Mouse (Mus musculus): Measurements from ENCODE around the gene Slc34a3. TPM values are rescaled to one million over a fixed set of nuclear protein-coding genes. Genes with fewer than 3 reads are reported as not detected.
A peak's percentile ranks its signal among the peaks of the same experiment; 100 is the strongest.

The Slc34a3 gene
- polyA plus RNA-seq, 1 experiment, result not detected

- TF ChIP-seq CTCF (IDR thresholded peaks at IDR 0.05; ENCODE audit: borderline replicate concordance, extremely low read depth, insufficient read depth, insufficient read length), result peak; percentile 14; the same call in 1 of the 2 replicates
- peak; percentile 96 for TF ChIP-seq POLR2A (IDR thresholded peaks at IDR 0.05; ENCODE audit: borderline replicate concordance, extremely low read depth, insufficient read depth, insufficient read length, poor library complexity, severe bottlenecking)
- DNase-seq (ENCODE audit: low read depth), result no peak
These were observed 9.7 kb downstream of the Slc34a3 start, which contains the start of gene Tubb4b for GRCm38 (mm10) chr2:25224492-25224765. Tubb4b (minus strand) TSS chr2:25224702.

DNA sequence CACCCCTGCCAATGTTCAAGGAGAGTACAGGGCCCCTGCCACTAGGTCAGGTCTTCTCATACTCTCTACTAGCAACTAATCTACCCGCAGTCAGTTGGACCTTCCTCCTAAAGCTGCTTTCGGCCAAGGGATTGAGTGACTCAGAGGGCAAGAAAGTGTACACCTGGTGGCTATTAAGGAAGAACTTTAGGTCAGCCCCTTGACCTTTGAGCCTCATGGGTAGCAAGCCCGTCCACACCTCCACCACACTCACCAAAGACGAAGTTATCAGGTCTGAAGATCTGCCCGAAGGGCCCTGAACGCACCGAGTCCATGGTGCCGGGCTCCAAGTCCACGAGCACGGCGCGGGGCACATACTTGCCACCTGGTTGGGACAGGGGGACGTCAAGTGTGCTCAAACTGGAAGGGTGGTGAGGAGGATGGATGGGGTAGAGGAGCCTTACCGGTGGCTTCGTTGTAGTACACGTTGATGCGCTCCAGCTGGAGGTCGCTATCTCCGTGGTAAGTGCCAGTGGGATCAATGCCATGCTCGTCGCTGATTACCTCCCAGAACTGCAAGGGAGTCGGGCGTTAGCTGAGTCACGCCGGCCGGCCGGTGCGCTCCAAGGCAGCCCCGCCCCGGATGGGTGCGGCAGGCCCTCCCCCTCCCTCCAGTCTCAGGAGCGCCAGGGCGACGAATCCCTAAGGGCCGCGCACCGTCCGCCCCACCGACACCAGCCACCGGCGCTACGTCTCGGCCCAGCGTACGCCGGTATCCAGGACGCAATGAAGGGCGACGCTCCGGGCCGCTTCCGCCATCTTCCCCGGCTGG, 10.3 kb downstream of the Slc34a3 start:
- no peak for TF ChIP-seq POLR2A (IDR thresholded peaks at IDR 0.05; ENCODE audit: borderline replicate concordance, extremely low read depth, insufficient read depth, insufficient read length, poor library complexity, severe bottlenecking)
- no peak for TF ChIP-seq CTCF (IDR thresholded peaks at IDR 0.05; ENCODE audit: borderline replicate concordance, extremely low read depth, insufficient read depth, insufficient read length)
- no peak for DNase-seq (ENCODE audit: low read depth)

GRCm38 (mm10) chr2:25221331-25221772, 12.8 kb downstream of the Slc34a3 start:
- DNase-seq (ENCODE audit: low read depth), result no peak
- no peak for TF ChIP-seq CTCF (IDR thresholded peaks at IDR 0.05; ENCODE audit: borderline replicate concordance, extremely low read depth, insufficient read depth, insufficient read length)
- TF ChIP-seq POLR2A (IDR thresholded peaks at IDR 0.05; ENCODE audit: borderline replicate concordance, extremely low read depth, insufficient read depth, insufficient read length, poor library complexity, severe bottlenecking), result no peak

DNA sequence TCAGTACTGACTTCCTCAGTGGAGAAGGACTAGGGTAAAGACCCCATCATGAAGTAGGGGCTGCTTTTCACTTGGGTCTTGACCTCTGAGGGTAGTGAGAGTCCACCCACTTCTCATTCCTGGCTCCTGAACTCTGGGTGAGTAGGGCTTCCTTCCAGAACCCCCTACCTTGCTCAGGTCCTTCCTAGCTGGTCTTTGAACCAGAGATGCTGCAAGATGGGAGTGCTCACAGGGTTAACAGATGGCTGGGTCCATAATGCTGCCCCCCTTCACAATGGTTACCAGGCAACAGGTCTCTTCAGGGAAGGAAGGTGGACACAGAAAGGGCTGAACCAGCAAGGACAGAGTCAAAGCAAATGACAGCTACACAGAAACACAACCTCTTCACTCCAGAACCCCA, 15.7 kb downstream of the Slc34a3 start, which contains the start of gene Fam166a:
Gene Fam166a, plus strand, starts transcription at position 301 of the 400 bp plus-strand sequence.
- no peak for DNase-seq (ENCODE audit: low read depth)
- TF ChIP-seq POLR2A (IDR thresholded peaks at IDR 0.05; ENCODE audit: borderline replicate concordance, extremely low read depth, insufficient read depth, insufficient read length, poor library complexity, severe bottlenecking) (no peak), CTCF (IDR thresholded peaks at IDR 0.05; ENCODE audit: borderline replicate concordance, extremely low read depth, insufficient read depth, insufficient read length) (no peak)

DNA sequence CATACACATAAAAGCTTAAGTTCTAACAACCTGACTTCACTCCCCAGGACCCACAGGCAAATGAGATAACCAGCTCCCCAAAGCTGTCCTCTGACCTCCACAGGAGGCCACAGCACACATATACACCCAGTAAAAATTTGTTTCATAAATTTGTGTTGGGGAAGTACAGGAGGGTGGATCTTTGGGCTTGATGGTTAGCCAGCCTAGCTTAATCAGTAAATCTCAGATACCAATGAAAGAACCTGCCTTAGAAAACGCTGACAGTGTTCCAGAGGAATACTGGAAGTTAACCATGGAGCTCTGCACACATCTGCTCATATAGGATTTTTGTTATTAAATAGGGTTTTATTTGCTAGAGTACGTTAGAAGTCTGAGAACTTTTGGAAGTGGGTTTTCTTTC, 16.5 kb downstream of the Slc34a3 start:
- DNase-seq (ENCODE audit: low read depth), result no peak
- TF ChIP-seq CTCF (IDR thresholded peaks at IDR 0.05; ENCODE audit: borderline replicate concordance, extremely low read depth, insufficient read depth, insufficient read length), result no peak
- no peak for TF ChIP-seq POLR2A (IDR thresholded peaks at IDR 0.05; ENCODE audit: borderline replicate concordance, extremely low read depth, insufficient read depth, insufficient read length, poor library complexity, severe bottlenecking)

- DNase-seq (ENCODE audit: low read depth), result no peak
- TF ChIP-seq POLR2A (IDR thresholded peaks at IDR 0.05; ENCODE audit: borderline replicate concordance, extremely low read depth, insufficient read depth, insufficient read length, poor library complexity, severe bottlenecking) (no peak), CTCF (IDR thresholded peaks at IDR 0.05; ENCODE audit: borderline replicate concordance, extremely low read depth, insufficient read depth, insufficient read length) (no peak)
These were observed 19.7 kb downstream of the Slc34a3 start, which contains the start of gene Stpg3 for GRCm38 (mm10) chr2:25214444-25214843. Stpg3 (minus strand) TSS chr2:25214637.

GRCm38 (mm10) chr2:25213266-25213865, 20.8 kb downstream of the Slc34a3 start:
- TF ChIP-seq POLR2A (IDR thresholded peaks at IDR 0.05; ENCODE audit: borderline replicate concordance, extremely low read depth, insufficient read depth, insufficient read length, poor library complexity, severe bottlenecking), result no peak
- no peak for TF ChIP-seq CTCF (IDR thresholded peaks at IDR 0.05; ENCODE audit: borderline replicate concordance, extremely low read depth, insufficient read depth, insufficient read length)
- DNase-seq (ENCODE audit: low read depth), result no peak

DNA sequence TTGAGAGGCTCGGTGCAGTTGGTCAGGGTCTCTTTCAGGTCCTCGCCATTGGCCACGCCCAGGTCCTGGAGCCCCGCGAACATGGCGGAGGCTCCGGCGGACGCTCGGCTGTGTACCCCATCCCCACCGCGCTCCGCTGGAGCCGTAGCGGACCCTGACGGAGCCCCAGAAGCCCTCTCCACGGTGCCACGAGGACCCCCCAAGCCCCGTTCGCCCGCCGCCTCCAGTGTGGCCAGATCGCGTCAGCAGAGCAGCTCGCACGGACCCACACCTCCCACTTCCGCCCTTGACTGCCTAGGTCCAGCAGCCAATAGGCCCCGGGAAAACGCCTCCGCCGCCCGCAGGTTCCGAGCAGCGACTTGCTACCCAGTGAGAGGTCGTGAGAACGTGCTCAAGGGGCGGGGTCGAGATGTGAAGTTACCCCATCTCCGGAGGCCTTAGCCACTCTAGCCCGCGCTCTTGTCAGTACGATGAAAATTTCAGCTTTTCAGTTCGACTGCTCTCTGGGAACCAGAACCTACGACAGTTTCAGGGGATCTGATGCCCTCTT, 23.0 kb downstream of the Slc34a3 start, which contains the start of gene Nelfb:
Gene Nelfb, minus strand, starts transcription at position 369 of the 550 bp plus-strand sequence.
- TF ChIP-seq CTCF (IDR thresholded peaks at IDR 0.05; ENCODE audit: borderline replicate concordance, extremely low read depth, insufficient read depth, insufficient read length) (no peak), POLR2A (IDR thresholded peaks at IDR 0.05; ENCODE audit: borderline replicate concordance, extremely low read depth, insufficient read depth, insufficient read length, poor library complexity, severe bottlenecking) (0 out of 2 replicates have a peak, but pooled peaks have one; percentile 37)
- peak; percentile 95 for DNase-seq (ENCODE audit: low read depth)

DNA sequence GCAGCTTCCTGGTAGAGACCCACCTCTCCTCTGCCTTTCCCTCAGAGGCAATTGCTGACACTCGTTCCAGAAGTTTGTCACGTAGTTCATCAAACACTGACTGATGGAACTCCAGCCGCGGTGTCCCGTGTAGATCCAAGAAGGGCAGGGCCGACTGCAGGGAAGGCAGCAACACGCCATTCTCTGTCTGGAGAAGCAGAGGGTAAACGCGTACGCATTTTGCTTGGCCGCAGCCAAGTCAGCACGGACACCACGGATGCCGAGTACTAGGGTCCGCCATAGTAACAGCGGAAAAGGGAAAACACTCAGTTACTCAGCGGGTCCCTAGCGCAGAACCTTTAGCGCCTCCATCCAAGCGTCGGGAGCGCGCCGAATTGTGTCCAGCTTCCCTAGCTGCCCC, 23.5 kb downstream of the Slc34a3 start:
- no peak for DNase-seq (ENCODE audit: low read depth)
- no peak for TF ChIP-seq POLR2A (IDR thresholded peaks at IDR 0.05; ENCODE audit: borderline replicate concordance, extremely low read depth, insufficient read depth, insufficient read length, poor library complexity, severe bottlenecking)
- TF ChIP-seq CTCF (IDR thresholded peaks at IDR 0.05; ENCODE audit: borderline replicate concordance, extremely low read depth, insufficient read depth, insufficient read length), result no peak

GRCm38 (mm10) chr2:25207593-25207992, 26.6 kb downstream of the Slc34a3 start:
- no peak for DNase-seq (ENCODE audit: low read depth)
- no peak for TF ChIP-seq POLR2A (IDR thresholded peaks at IDR 0.05; ENCODE audit: borderline replicate concordance, extremely low read depth, insufficient read depth, insufficient read length, poor library complexity, severe bottlenecking)
- no peak for TF ChIP-seq CTCF (IDR thresholded peaks at IDR 0.05; ENCODE audit: borderline replicate concordance, extremely low read depth, insufficient read depth, insufficient read length)

DNA sequence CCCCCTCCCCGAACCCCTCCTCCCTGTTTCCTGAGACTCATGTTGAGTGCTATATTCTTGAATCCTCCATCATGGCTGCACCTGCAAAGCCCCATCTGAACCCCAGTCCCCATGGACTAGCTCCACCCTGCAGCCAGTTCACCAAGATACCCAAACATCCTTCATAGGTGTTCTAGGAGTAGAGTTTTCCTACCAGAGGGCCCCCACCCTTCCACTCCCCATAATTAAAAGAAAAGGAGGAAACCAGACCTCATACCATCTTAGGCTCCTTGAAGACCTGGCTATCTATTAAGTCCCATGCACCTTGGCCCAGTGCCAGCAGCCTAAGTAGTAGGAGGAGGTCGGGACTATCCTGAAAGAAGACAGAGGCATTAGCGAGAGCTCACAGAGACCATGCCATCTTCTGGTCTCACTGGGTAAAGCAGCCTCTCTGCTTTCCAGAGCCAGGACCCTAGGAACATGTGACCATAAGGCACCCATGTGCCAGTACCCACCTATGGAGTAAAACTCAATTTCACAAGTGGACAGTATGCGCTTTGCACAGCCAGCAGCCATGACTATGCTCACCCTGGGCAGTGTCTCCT, 30.4 kb downstream of the Slc34a3 start:
- no peak for TF ChIP-seq POLR2A (IDR thresholded peaks at IDR 0.05; ENCODE audit: borderline replicate concordance, extremely low read depth, insufficient read depth, insufficient read length, poor library complexity, severe bottlenecking)
- TF ChIP-seq CTCF (IDR thresholded peaks at IDR 0.05; ENCODE audit: borderline replicate concordance, extremely low read depth, insufficient read depth, insufficient read length), result peak; percentile 38; the same call in 1 of the 2 replicates
- no peak for DNase-seq (ENCODE audit: low read depth)
